Mouse (Mus musculus) heart, adult 8-10 months (tissue): ENCODE results near the gene Dscaml1. TPM values are rescaled to one million over a fixed set of nuclear protein-coding genes. Genes with fewer than 3 reads are reported as not detected.
A peak's percentile ranks its signal among the peaks of the same experiment; 100 is the strongest.

ENCODE experiments used
- DNase-seq: peaks from one replicate; pipeline ENCODE4 v3.0.0; 2022; ENCODE audit warnings: low spot score
- total RNA-seq, 4 experiments: library from RNA; stranded (reverse); gene quantifications; 2 replicates each; pipeline ENCODE4 v1.2.4; 2022

Dscaml1 gene
- total RNA-seq, 4 experiments from 2014 or later = not detected

DNA sequence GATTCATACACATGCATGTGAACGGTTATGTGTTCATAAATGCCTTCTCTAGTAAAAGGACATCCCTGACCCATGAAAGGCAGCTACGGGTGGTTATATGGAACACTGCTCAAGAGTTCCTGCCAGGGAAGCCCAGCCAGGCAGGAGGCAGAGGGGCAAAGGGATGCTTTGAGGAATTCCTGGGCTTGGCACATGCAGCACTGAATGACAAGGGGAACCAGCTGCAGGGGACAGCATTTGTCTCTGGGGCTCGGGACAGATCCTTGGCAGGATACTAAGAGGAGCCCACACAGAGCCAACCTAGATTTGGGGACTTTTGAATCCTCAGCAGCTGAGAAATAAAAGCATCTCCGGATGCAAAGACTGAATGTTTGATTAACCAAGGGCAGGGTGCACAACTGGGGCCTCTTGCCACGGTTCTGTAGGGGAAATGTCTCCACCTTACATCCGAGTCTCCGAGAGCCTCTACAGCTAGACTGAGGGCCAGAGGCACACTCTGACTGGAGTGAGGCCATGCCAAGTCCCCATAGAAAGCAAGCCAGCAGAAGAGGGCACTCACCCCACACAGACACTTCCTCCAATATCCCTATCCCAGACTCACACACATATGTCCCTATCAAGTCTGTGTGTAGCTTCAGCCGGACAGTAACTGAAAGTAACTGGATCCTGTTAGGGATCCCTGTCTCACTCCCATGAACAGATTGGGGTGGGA, 251.7 kb downstream of the Dscaml1 start:
- no peak for DNase-seq

DNA sequence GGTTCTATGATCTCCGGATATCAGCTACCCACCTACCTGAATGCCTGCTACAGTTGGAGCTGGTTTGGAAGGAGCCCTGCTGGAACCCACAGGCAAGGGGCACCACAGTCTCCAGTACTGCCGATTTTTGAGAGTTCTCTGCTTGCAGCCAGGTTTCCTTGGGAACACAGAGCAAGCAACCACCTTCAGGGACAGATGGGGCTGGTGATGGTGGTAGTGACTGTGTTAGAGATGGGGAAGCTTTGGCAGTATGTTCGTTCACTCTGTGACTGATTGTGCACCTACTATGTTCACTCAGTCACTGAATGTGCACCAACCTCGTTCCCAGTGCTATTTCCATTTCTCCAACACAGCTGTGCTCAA, 252.2 kb downstream of the Dscaml1 start:
- no peak for DNase-seq

DNA sequence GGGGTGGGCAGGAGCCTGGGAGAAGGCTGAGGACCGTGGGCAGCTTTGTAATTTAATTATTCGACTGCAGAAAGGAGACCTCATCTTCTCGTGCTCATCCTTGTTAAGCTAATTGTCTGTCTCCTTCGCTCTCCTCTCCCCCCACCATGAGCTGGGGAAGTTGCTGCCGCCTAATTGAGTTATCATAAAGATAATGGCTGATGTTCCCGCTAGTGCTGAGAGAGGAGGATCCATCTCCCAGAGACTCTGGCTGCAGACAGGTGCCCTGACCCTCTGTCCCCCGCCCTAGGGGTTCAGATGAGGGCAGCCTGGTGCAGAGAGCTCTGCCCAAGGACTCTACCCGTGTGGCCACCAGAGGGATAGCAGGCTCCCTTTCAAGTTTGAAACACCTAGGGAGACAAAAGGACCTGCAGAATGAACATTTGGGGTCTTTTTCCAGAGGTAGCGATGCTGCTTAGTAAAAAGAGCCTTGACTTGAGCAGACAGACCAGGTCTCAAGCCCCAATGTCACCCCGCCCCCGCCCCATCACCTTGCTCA, 256.1 kb downstream of the Dscaml1 start:
- DNase-seq = no peak

DNA sequence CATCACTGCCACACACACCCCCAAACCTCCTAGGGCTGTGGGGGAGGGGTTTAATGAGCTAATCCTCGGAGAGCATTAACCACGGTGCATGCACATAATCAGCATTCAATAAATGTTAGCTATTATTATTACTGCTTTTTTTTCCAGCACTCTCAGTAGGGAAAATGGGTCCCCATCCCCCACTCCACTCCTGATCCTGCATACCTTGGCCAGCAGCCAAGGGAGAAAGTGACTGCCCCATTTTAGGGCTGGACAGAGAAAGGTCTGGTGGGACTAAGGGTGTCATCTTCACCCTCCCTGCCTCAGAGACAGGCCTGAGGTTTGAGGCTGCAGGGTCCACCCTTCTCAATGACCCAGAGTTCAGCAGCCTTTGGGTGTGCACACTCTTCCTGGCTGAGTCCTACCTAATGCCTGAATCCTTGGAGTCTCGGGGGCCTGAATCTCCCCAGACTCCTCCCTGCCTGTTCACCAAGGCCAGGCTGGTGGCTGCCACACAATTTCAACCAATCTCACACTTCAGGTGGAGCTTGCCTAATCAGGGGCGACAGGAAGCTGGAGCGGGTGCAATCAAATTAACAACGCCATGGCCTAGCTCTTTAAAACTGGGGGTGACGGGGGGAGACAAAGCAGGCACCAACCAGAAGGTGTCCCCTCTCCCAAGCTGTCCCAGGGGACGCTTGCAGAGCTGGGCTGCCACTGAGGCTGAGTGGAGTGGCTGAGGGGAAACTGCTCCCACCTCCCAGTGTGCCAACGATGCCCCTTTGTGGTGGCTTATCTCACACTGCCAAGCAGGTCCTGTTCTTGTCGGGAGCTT, 267.2 kb downstream of the Dscaml1 start:
- DNase-seq = no peak

DNA sequence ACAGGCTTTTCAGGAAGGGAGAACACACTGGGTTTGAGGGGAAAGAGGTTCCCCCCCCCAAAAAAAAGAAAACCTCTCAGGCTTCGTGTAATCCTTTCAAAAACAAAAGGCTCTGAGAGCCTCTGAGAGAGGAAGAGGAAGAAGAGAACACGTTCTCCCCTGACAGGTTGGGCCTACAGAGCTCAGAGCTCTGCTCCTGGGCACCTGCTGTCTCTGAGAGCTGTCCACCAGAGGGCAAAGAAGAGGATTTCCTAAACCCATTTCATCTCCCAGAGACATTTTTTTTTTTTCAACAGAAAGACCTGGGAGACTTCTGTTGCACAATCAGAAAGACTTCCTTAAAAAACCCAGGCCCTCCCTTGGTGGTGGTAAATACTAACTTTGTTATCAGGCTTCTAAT, 267.8 kb downstream of the Dscaml1 start:
- no peak for DNase-seq

DNA sequence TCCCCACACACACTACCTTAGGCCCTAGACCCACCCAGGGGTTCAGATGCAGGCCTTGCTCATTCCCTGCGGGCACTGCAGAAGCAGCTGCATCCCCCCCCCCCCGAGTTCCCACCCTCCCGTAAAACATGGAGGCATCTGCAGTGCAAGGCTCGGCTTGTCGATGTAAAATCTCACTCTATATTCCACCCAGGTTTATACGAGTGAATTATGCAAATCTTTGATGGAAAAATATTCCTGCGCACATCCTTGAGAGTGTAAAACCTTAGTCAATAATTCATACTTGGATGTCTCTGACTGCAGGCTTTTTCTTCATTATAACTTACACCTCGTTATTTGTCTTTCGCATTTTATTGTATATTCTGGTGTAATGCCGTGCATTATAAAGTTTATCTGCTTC, 272.7 kb downstream of the Dscaml1 start:
- no peak for DNase-seq

DNA sequence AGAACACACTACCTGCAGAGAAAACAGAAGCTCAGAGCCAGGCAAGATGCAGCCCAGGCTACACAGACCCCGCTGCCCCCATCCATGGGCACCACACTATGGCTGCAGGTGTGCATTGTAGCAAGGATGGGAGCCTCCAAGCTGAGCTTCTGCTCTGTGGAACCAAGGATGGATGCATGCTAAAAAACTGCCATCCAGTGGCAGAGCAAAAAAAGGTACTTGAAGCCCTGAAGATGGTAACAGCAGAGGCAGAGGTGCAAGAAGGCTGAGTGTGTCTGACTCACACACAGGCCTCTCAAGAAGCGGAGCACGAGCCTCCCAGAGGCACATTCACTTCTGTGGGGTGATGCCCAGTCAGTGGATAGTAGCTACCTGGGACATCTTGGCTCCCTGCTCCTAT, 276.8 kb downstream of the Dscaml1 start:
- DNase-seq = no peak

DNA sequence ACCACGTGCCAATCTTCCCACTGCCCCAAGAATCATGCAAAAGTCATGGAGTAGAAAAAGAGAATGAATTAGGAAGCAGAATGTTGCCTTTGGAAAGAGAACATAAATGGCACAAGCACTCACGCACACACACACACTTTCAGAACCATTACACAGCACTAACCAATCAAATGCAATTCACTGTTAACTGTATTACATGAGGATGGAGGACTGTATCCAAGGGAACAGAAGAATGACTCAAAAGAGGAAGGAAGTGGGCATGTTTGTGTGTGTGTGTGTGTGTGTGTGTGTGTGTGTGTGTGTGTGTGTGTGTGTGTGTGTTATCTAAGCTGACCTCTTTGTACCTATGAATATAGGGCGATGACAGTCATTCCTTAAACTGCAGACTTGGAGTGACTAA, 278.0 kb downstream of the Dscaml1 start:
- no peak for DNase-seq

DNA sequence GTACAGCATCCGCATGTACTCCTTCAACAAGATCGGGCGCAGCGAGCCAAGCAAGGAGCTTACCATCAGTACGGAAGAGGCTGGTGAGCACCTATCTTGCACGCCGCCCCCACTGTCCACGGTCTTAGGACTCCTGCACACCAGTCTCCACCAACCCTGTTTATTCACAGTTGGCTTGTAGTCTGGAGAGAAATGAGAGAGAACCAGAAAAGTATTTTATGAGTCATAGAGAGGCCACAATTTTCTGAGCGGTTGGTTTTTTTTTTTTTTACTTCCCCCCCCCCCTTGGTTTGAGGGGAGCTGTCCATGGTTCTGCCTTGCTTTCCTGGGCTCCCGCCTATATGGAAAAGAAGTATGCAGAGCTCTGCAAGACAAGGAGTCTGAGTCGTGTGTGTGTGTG, 283.9 kb downstream of the Dscaml1 start:
- DNase-seq = no peak

DNA sequence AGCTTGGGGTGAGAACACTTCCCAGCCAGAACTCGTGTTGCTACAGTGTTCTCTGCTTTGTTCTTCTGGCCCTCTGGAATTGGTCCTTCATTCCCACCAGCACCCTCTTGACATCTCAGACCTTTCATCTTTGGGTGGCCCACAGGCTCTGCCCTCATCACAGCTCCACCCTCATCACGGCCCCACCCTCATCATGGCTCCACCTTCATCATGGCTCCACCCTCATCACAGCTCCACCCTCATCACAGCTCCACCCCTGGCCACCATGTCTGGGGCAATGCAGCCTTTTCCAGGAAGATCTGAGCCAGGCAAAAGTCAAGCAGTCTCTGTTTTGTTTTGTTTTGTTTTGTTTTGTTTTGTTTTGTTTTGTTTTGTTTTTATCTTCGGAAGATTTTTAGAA, 289.0 kb downstream of the Dscaml1 start:
- no peak for DNase-seq

DNA sequence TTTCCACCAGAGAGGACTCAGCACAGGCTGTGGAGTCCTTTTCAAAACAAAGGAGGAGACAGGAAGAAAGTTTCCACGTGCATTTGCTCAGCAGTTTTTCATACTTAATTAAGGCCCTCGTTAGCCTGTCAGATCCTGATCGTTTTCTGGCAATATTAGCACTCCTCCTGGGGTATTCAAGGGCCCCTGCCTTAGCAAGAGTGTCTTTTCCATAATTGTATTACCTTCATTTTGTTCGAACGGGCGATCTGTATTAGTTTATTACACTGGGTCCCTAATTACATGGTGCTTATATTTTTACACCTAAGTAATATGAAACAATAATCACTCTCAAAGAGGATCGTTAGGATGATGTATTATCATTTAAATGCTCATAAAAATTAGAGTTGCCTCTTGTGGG, 293.6 kb downstream of the Dscaml1 start:
- no peak for DNase-seq

DNA sequence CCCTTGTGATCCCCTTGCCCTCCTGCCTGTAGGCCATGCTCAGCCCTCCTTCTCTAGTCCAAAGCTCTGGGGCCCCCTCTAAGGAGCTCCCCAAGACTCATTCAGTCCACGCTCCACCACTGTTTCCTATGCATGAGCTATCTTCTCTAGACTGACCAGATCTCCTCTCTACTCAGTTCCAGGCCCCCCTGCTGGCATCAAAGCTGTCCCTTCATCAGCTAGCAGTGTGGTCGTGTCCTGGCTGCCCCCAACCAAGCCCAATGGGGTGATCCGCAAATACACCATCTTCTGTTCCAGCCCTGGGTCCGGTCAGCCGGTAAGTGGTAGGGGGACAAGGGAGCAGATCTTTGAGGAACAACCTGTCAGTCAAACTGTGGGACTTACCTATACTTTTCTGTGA, 305.4 kb downstream of the Dscaml1 start:
- no peak for DNase-seq

DNA sequence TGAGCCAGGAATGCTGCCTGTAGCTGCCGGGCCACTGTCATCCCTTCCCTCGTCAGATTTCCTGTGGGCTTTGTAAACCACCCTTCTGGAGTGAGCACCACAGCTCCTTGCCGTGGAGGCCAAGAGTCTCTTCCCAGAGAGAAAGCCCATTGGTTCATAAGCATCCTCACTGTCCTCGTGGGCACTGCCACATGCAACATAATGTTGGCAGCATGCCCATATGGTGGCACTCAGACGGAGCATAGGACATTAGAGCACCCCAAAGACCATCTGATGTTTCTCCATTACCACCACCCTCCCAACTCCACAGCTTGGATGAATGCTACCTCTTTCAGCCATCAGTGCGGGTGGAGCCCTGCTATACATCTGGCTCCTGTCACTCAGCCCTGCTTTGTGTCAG, 306.8 kb downstream of the Dscaml1 start:
- no peak for DNase-seq

DNA sequence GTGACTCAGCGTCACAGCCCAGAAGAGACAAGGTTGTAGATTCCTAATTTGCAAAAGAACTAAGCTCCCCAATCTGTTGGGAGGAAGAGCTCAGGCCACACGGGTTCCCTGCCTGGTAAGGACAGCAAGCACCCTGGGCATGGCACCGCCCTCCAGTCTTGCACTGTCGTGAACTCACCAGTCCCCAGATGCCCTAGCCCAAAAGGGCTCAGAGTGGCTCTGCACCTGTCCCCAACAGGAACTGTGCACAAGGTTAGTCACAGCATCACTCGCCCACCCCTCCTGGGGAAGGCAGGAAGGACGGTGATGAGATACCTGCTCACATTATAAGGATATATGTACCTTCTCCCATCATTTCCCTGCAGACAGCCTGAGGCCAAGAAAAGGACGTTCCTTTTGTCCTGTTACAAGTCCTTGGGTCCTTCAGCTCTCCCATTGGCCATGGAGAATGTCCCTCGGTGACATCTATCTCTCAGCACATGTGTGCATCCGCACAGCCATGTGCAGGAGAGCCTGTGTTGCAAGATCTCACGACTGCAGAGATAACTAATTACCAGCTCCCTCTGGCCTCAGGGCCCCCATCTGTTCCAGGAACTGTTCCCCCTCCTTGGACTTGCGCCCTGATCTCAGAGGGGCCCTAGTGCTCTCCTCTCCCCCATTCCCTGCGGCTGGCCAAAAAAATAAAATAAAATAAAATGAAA, 312.7 kb downstream of the Dscaml1 start:
- DNase-seq = no peak

DNA sequence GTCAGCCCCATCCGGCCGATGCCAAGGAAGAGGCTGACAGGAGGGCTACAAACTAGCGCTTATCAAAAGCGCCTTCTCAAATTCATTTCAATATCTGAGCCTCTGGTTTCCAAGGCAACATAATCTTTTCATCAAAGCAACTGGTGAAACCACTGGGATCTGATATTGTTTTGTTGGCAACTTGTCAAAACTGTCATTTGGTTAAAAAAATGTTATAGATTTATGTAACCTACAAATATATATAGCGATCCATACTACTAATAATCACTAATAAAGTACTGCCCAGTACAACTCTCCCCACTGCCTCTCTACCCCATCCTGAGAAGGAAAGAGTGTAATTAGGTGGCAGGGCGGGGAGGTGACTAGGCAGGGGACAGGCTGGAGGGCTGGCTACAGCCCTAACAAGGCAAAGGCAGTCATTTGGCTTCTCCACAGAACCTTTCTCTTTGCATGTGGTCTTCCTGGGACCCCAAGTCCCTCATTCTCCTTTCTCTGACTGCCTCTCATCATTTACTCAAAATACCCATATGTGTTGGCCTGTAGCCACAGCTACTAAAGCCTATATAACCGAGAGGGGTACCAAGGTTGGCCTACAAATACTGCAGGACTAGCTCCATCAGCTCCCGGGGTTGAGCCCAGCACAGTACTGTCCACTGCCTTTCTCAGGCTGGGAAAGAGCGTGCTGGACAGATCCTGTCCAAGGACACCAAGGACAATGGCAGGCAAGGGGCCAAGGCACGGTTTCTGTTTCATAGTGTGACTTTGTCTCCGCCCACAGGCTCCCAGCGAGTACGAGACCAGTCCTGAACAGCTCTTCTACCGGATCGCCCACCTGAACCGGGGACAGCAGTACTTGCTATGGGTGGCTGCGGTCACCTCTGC, 313.5 kb downstream of the Dscaml1 start:
- peak; percentile 38 for DNase-seq

DNA sequence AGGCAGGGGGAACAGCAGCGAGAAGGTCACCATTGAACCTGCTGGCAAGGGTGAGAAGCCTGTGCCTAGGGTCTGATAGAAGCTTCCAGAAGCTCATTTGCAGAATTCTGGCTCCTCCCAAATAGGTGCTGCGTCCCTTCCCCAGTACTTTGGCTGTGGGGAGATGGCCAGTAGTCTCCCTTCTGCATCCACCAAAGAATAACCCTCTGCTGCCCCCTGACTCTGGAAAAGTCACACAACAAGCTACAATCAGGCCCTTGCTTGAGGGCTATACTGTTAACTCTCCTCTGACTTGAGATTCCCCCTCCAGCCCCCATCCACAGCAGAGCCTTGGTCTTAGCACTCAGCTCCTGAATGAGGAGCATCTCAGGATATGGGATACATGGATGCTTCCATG, 314.2 kb downstream of the Dscaml1 start:
- DNase-seq = no peak

DNA sequence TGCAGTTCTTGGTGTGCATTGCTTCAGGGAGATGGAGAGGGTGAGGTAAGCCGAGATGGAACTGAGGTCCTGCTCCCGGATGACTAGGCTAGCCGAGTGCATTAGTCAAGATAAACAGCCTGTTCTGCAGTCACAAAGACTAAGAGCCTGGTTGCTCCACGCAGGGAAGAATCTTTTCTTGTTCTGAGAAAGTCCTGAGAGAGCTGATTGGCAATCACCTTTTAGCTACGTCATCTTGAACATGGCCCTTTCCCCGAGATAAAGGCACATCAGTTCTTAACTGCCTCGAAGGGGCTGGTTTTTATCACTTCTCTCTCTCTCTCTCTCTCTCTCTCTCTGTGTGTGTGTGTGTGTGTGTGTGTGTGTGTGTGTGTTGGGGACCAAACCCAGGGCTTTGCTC, 319.0 kb downstream of the Dscaml1 start:
- DNase-seq = no peak

DNA sequence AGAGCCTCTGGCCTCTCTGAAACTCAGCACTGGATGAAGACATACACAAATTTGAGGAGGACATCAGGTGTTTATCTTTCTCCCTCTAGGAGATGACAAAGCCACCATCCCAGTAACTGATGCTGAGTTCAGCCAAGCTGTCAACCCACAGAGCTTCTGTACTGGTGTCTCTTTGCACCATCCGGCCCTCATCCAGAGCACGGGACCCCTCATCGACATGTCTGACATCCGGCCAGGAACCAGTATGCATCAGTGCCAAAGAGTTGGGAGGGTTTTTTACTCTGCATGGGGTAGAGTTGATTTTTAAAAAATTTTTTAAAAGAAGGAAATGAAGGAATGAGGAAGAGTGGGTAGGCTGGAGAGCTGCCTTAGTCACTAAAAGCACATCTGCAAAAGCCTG, 323.5 kb downstream of the Dscaml1 start:
- no peak for DNase-seq

DNA sequence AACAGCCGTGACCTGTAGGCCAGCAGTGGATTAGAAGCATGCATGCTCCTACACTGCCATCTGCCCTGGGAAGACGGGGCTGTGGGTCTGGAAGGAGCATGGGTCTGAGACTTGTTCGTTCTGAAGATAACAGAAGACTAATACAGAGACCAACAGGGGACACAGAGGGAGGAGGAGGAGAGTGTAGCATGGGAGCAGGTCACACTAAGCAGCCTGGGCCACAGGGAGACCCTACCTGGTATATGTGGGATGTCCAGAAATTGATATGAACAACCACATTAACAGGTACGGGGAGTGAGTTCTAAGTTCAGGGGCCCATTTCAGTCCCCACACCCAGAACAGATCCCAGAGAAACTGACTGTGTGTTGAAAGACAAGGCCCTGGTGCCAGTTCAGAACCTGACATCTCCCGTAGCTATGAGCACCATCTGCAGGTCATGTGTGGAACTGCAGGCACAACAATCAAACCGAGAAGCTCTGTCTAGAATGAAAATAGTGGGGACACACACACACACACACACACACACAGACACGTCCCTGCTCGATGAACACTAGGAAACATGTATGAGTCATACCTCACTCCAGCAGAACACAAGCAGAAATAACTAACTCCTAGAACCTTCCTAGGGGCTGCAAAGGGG, 328.1 kb downstream of the Dscaml1 start:
- DNase-seq = peak; percentile 49

DNA sequence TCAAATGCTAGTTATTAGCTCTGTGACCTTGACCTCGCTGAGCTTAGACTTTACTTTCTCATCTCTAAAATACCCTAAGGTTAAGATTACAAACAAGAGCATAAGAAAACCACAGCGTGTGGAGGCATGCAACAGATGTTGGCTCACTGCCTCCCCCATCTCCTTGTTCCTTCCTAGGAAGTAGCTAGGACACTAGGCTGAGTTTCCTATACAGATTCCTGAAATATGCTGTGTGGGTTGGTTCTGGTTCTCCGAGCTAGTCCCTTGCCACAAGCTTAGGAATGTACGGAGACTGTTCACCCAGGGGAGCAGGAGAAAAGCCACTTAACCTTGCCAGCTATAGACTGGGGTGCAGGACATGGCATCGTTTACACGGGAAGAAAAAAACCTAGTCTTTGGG, 339.8 kb downstream of the Dscaml1 start:
- DNase-seq = no peak

DNA sequence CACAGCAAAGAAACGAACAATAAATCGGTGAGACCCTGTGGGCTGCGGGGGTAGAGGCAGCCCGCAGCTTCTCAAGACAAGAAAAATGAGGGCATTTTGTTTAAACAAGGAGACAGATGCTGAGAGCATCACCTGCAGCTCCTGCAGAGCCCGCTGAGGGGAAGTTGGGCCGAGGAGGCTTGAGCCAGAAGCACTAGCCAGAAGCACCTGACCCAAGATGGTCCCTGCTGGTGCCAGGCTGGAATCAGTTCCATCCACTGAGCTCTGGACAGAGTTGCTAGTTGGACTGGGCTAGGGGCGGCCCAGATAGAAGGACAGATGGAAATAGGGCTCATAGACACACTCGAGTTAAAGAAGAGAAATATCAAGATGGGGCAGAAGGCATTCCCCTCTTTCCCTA, 340.7 kb downstream of the Dscaml1 start:
- DNase-seq = no peak
